Mouse (Mus musculus): ENCODE results near the gene Plrg1.

DNA sequence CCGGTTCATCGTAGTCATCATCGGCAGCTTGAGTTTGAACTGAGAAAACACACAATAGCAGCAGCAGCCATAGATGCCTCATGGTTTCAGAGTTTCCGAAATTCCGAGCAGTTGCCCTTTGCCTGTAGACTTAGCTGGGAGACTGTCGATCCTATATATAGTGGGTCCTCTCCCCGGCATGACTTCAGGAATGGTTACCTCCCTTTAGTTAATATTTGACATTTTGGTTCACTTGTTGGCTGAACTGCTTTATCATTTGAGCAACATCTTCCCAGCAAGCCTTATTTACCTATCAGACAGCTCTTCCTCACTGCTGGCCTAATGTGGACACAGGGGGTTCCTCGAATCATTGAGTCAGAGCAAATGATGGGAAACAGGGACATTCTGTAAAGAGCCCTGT lies 5.6 kb upstream of the Plrg1 start, which contains the start of gene Fgb:
- TF ChIP-seq CTCF (IDR thresholded peaks at IDR 0.05; ENCODE audit: low read depth) (no peak), EP300 (IDR thresholded peaks at IDR 0.05; ENCODE audit: low read depth) (peak; percentile 78)

Data from liver, postnatal 0 days (tissue).